Mouse (Mus musculus) gastrocnemius, postnatal 36 days (tissue): Measurements from ENCODE around the gene Med29. TPM values are rescaled to one million over a fixed set of nuclear protein-coding genes. Genes with fewer than 3 reads are reported as not detected.
"Not testable (repeated sequence)": the region's sequence is repeated elsewhere in the genome, so short reads cannot be mapped to it uniquely, and the experiment has no call there.

Experiments used
- DNase-seq, 2 experiments: peaks; one replicate each; pipeline ENCODE4 v3.0.0; 2022
- intact Hi-C: fragments of 180-260 bp; cut with DNase I; formaldehyde crosslinking; loops from one replicate; pipeline ENCODE4 v1.15.1; 2025
- total RNA-seq, 2 experiments: library from RNA; stranded (reverse); gene quantifications; 2 replicates each; pipeline ENCODE4 v1.2.3; 2021

The Med29 gene
- total RNA-seq, 2 experiments from 2014 or later = 19.1 to 22.1 TPM

DNA sequence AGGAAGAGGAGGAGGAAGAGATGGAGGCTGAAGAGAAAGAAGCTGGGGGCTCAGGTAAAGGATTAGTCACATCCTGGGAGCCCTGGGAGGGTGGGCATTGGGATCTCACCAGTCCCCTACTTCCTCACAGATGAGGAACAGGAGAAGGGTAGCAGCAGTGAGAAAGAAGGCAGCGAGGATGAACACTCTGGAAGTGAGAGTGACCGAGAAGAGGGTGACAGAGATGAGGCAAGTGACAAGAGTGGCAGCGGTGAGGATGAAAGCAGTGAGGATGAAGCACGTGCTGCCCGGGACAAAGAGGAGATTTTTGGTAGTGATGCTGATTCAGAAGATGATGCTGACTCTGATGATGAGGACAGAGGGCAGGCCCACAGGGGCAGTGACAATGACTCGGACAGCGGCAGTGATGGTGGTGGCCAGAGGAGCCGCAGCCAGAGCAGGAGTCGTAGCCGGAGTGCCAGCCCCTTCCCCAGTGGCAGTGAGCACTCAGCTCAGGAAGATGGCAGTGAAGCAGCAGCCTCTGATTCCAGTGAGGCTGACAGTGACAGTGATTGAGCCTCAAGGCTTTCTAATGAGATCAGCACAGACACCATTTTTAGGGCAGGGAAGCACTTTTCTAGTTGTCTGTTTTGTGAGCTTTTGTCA is 6.3 kb upstream of the Med29 start:
- intact Hi-C loops = no loop called here
- DNase-seq = no peak

DNA sequence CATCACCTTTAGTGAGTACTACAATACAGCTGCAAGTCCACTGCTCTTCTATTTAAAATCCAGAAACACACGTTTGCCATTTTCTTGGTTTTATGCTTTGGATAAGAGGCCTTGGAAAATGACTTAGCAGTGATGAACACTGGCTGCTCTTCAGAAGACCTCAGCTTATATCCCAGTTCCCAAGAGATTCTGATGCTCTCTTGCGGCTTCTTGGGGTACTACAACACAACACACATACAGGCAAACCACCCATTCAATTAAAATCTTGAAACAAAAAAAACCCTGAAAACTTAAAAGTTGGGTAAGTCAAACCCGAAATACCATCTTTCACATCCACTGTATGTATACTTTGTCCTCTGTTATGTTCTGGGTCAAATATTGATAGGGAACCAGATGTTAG is 5.5 kb upstream of the Med29 start:
- intact Hi-C loops = no loop called here
- no peak for DNase-seq

DNA sequence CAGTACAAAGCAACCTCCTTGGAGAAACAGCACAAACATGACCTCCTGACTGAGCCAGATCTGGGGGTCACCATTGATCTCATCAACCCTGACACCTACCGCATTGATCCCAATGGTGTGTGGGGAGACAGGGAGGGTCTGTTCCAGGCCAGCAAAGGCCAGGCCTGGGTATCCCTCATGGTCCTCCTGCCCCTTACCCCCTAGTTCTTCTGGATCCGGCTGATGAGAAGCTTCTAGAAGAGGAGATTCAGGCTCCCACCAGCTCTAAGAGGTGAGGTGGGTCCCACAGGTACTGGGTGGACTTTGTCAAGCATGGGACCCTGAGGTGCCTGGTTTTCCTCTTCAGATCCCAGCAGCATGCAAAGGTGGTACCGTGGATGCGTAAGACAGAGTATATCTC is 2.9 kb upstream of the Med29 start:
- DNase-seq = no peak

DNA sequence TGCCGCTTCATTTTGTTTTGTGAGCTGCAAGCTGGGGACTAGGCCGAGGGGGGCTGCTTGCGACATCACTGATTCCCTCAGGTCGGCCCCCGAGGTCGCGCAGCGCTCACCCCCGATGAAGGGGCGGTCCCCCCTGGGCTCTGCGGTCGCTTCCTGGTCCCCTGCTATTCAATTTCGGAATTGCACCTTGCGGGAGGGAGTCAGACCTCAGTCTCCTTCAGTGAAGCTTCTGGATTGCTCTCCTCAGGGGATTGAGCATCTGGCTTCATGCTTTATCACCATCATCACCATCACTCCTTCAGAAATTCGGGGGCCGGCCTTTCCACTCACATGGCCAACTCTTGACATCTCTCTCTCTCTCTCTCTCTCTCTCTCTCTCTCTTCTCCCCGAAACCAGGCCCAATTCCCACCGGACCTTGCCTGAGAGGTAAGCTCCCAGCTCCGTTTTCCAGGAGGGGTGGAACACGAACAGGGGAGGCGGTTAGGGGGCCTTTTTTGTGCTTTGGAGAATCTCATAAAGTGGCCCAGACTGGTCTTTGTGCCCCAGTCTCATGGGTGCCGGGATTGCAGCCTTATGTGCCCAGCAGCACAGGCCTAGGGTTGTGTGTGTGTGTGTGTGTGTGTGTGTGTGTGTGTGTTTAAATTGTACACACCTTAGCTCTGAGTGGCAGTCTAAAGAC is 904 bp upstream of the Med29 start:
- intact Hi-C loops = no loop called here
- DNase-seq = no peak

More for the DNA sequence above, 2.9 kb upstream of the Med29 start:
- intact Hi-C loops = no loop called here

DNA sequence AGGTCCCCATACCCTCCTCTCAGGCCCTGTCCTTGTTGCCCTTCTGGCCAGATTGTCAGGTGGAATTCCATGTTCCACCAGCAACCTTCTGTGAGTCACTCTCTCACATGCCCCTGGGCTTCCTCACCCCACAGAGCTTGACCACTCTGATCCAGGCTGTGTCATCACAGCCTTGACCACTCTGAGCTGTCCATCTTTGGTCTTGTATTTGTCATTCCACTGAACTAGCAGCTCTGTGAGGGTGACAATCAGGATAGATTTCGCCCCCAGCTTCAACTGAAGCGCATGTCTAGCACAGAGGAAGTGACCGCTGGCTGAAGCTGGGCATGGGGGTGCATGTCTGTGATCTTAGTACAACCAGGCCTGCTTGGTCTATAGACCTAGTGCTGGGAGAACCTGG is 2.2 kb downstream of the Med29 start:
- intact Hi-C loops = no loop called here
- no peak for DNase-seq

DNA sequence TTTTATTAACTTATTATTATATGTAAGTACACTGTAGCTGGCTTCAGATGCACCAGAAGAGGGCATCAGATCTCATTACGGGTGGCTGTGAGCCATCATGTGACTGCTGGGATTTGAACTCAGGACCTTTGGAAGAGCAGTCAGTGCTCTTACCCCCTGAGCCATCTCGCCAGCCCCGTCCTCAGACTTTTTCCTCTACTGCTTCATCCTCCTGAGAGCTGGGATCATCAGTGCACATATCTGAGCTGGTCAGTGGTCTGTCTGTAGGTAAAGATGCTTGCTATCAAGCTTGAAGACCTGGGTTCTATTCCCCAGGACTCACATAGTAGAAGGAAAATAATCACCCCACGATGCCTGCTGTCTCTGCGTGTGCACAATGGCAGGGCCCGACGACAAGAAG is 5.1 kb downstream of the Med29 start:
- DNase-seq, intact Hi-C loops: not testable (repeated sequence)

DNA sequence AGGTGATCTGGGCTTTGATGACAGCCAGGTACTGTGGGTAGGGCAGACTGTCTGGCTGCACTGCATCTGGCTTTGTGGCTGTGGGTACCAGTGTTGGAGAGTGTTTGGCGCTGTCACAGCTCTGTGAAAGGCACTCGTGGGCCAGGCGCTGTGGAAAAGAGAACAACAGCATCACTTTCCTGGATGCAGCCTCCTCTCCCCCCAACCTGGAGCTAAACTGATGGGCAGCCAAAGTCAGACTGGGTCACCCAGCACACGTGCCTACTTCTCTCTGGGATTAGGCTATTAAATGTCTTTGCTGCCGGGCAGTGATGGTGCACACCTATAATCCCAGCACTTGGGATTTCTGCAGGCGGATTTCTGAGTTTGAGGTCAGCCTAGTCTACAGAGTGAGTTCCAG is 5.6 kb downstream of the Med29 start:
- DNase-seq = not testable (repeated sequence)
- intact Hi-C loops = loop anchor here (1.0 kb wide), 1 partner anchor 14 kb away; no protein-coding TSS in a partner anchor

DNA sequence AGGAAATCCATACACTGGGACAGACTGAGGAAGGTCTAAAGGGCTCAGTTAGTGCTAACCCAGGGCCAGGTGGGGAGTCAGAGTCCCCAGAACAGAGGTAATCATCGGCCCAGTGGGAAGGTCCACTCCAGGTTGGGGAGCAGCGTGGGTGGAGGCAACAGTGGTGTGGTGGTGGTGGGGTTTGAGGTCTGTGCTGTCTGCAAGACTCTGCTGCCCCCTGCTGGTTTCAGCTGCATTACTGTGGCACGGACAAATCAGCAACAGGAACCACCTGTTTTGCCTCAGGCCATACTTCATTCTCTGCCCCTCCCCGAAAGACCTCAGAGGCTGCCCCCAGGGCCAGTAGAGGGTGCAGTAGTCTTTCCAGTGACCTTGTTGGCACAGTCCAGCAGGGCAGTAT is 6.0 kb downstream of the Med29 start:
- intact Hi-C loops = loop anchor here (1.0 kb wide), 1 partner anchor 13 kb away; no protein-coding TSS in a partner anchor
- peak; percentile 74 to 83 for DNase-seq

DNA sequence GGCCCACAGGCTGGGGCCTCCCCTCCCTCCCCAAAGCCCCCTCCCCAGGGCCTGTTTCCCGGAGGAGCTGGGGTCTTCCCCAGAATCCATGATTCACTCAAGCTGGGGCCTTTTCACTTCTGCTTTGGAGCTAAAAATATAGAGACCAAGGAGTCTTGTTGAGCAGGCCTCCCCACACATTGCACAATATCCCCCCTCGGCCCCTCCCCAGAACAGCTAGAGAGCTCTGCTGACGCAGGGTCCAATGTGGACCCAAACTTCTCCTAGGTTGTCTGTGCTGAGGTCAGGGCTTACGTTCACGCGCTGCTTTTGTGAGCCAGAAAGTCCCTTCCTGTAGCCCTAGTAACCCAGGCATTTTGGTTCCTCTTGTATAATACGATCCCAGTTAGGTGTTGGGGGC is 6.5 kb downstream of the Med29 start:
- intact Hi-C loops = loop anchor here (1.0 kb wide), 1 partner anchor 13 kb away; no protein-coding TSS in a partner anchor
- no peak for DNase-seq

DNA sequence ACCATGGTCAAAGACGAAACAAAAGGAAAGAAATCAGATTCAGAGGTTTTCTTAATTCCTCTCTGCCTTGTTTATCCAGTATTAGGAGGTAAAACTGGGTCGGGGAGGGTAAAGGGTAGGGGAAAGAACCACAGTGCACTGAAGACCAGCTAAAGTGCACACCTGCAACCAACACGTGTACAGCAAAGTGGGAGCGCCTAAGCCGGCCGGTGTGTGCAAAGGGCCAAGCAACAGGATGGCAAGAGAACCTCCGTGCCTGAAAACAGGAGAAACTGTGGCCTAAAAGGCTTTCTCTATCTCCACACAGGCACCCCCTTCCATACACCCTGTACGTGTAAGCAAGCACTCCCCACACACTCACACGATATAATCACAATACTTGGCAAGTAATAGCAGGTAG is 7.3 kb downstream of the Med29 start:
- intact Hi-C loops = no loop called here
- DNase-seq = no peak

DNA sequence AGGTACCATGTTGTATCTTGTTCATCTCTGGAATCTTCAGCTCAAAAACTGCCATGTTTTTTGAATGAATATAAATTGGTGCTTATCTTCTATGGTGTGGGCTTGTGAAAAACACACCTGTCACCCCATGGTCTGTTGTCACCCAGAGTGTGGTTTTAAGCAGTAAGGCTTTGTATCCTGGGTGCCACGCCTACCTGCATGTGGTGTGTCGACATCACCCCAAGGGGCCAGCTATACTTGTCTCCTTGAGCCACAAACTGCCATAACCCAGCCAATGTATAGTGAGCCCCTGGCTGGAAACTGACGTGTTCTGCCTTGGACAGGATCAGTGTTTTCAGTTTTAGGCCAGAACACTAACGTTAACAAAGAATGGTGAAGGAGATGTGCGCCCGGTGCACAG is 8.3 kb downstream of the Med29 start:
- intact Hi-C loops = no loop called here
- DNase-seq = no peak

DNA sequence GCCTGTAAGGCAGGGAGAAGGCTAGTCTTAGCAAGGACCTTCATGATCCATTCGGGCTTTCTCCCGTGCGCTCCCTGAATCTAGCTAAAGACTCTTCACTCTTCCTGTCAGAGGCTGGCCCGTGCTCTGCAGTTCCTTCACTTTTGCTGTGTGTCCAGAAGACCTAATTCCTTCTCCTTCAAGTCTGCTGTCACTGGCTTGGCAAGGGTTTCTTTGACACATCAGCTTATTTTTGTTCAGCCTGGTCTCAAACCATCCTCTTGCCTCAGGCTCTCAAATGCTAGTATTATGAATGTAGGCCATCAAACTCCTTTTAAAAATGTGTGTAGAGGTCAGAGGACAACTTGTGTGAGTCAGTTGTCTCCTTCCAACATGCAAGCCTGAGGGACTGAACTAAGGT is 8.9 kb downstream of the Med29 start:
- intact Hi-C loops = no loop called here
- no peak for DNase-seq

DNA sequence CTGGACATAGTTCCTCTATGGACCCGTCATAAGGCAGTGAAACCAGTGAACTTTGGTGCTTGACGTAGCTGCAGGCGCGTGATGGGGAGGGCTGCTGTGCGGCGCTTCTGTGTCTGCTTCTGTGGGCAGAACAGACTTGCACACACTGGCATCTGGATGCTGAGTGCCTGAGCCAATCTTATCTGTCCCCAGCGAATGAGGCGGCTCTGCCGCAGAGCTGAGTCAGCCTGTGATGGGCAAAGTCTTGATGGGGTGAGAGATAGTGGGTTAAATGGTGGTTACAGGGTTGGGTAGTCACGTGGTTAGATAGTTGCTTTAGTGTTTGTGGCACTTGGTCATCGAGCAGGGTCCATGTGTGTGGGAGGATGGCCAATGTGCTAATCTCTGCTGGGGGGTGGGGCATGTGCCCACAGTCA is 9.5 kb downstream of the Med29 start:
- intact Hi-C loops = no loop called here
- DNase-seq = peak in 1 of 2 experiments; percentile 26

DNA sequence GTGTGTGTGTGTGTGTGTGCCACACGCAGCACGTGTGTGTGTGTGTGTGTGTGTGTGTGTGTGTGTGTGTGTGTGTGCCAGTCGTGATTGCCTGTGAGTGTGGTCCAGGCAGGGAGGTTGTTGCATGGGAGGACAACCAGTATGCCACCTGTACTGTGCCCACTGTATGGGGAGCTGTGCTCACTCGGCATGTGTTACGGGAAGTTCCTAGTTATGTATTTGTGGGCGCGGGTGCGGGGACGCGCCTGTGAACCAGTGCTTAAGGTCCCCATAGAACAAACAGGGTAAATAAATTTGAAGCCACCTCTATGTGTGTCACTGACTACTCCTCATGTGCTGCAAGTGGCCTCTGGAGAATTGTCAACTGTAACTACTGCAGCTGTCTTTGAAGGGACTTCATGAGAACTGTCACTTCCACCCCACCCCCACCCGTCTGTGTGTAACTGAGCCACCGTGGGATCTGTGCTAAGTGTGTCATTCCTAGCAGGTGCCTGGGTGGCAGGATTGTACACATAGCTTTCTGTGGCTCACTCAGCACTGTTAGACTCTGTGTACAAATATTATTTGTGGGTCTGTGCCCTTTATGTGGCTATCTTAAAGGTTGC is 10.1 kb downstream of the Med29 start:
- no peak for DNase-seq
- intact Hi-C loops = no loop called here

DNA sequence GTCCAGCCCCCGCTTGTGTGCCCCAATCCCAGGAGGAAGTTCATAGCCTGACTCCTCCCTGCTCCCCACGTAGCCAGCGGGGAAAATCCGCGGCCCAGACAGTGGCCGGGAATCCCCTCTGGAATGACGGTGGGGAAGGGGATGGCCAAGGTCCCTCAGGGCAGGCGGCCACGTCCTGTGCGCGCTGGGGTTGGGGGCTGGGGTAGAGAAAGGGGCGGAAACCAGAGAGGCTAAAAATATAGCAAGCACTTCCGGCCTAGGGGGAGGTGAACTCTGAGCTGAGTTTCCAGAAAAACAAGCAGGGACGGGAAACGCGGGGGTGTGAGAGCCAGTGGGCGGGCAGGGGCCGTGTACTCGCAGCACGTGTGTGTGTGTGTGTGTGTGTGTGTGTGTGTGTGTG is 10.6 kb downstream of the Med29 start:
- intact Hi-C loops = no loop called here
- DNase-seq = peak; percentile 76 to 78

DNA sequence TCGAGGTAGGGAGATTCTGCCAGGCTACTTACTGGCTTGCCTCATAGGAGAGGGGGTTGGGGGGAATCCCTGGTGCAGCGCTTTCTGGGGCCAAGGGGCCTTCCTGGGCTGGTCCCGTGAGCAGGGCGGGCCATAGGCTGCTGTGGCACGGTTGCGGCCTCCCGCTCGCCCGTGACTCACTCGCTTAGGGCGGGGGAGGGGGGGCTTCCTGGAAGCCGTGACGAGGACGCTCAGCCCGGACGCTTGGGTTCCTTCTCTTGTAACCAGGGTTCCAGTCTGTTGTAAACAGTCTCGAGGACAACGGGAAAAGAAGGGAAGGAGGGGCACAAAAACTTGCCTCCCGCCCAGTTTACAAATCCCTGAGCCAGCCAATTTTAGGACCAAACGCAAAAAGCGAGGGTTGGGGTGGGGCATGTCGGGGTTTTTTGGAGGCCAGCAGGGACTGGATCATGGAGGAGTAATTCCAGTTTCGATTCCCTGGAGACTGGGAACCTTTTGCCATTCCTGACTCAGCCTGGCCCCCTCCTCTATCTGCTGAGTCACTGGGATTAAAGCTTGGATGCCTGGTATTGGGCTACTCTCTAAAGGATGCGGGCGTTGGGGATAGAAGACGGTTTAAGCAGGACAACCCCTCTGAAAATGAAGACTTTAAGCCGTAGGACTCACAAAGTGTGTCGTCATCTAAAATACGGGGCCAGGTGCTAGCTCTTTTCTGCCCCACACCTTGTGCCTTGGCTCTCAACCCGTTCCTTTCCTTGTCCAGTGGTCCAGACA is 11.3 kb downstream of the Med29 start:
- peak; percentile 72 to 81 for DNase-seq

DNA sequence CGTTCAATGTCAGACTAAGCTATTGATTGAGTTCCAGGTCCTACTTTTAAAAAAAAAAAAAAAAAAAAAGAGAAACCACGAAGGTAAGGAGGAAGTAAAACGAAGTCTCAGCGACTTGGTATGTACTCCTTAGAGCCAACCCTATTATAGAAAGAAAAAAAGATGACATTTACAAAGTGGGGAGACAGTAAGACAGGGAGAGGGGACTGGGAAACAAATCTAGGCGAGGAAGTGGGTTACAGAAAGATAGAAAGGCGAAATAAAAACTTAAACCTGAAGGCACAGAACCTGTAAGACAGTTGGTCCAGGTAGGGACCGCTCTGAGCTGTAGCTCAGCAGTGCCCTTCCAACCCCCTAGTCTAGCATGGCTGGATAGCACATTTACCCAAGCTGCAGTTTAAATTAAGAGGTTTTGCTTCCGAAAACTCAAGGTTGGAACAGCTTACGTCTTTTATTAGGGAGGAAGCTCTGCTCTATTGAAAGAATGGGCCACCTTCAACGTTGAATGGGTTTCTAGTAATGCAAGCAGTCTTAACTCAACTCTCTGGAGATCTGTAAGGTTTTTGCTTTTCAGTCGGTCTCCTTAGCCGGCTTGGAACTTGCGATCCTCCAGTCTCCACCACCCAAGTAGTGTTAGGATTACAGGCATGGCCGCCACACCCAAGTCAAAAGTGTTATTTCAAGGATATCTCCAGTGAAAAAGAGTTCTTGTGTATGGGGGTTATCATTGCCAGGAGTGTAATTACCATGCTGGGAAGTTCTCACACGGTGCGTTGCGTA is 12.1 kb downstream of the Med29 start, which contains the start of gene Zfp36:
TSS of gene Zfp36 (minus strand) at position 17 of the 780 bp plus-strand sequence.
- intact Hi-C loops = no loop called here
- DNase-seq = no peak

More for the DNA sequence above, 11.3 kb downstream of the Med29 start:
- intact Hi-C loops = no loop called here

DNA sequence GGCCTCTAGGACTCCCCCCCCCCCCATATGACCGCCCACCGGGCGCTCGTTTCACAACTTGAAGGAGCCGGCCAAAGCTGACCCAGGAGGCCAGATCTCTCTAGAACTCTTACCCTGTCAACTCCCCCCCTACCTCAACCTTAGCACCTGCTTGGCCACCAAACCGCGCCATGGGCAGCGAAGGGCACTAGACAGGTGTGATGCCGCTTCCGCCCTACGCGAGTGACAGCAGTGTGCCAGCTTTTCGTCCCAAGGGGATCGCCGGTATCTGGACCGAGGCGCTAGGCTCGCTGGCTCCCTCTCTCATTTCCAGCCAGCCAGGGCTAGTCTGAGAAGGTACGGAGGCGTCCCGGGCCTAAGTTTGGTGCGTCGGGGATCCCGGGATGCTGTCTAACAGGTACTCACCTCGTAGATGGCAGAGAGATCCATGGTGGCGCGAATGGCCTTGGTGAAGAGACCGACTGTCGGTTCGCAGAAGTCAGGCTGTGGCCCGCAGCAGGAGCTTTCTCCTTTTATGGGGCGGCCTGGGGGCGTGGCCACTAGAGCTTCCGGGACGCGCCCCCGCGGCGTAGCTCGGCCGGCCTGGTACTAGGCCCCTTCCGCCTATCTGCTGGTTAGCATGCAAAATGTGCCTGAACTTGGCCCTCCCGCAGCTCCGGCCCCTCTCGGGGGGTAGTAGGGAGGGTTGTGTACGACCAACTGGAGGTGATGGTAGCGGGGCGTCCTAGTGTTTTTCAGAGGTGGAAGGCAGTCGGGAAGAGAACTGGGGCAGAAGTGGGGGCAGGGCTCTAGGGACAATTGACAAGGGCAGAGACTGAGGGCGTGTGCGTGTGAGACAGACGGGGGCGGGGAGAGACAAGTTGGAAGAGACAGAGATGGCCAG is 13.5 kb downstream of the Med29 start:
- intact Hi-C loops = no loop called here
- DNase-seq = peak; percentile 96

DNA sequence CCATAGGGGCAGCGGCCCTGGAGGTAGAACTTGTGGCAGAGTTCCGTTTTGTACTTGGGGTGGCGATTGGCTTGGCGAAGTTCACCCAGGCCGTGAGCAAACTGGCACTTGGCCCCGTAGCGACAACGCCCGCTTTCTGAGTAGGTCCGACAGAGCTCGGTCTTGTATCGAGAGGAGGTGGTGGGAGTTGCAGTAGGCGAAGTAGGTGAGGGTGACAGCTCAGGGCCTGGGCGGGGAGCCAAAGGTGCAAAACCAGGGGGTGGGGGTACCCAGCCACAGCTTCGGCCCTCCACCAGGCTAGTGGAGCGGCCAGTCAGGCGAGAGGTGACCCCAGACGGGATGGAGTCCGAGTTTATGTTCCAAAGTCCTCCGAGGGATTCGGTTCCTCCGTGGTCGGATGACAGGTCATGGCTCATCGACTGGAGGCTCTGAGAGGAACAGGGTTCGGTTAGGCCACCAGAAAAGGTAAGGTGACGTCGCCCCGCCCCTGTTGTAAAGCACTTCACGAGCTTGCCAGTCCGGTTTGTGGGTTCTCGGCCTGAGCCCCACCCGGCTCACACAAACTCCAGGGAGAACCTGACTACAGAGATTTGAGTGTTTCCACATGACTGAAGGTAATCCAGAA is 14.3 kb downstream of the Med29 start:
- peak; percentile 58 to 67 for DNase-seq
- intact Hi-C loops = no loop called here
